Mouse (Mus musculus) kidney, adult 11 months (tissue): Measurements from ENCODE around the gene Bdh1.
"Not testable (repeated sequence)": the region's sequence is repeated elsewhere in the genome, so short reads cannot be mapped to it uniquely, and the experiment has no call there.

Experiments used
- DNase-seq: peaks from one replicate; pipeline ENCODE4 v3.0.0; 2022

Bdh1 gene

DNA sequence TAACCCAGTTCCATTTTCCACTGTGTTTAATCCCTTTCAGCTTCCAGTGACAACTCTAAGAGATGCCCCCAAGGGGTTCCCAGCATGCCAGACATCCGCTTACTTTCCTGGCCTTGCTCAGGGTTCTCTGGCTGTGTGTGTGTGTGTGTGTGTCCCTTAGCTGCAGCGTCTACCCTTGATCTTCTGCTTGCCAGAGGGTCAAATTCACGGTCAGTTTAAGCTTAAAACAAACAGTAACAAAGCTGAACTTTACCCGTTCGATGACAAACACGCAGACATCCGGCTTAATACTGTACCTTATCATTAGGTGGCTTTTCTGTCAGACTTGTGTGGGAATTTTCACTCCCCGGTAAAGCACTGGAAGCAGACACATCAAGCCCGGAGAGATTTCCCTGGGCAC lies at the start of gene Bdh1:
Gene Bdh1 (plus strand): TSS at position 281 of the 400 bp plus-strand sequence.
- DNase-seq: peak; percentile 37

DNA sequence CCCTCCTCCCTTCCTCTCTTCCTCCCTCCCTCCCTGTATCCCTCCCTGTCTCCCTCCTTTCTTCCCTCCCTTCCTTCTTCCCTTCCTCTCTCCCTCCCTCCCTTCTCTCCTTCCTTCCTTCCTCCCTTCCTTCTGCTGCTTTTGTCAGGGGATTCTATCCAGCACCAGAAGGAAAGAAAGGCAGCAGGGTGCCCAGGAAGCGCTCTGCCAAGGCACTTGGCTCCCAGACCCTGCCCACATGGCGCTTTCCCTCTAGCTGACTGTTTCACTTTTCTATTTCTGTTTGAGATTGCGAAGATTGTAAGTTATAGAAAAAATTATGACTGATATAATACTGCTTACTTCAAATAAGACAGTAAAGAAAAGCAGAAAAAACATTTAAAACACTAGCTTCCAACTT lies 49.8 kb upstream of the Bdh1 start:
- DNase-seq: not testable (repeated sequence)

DNA sequence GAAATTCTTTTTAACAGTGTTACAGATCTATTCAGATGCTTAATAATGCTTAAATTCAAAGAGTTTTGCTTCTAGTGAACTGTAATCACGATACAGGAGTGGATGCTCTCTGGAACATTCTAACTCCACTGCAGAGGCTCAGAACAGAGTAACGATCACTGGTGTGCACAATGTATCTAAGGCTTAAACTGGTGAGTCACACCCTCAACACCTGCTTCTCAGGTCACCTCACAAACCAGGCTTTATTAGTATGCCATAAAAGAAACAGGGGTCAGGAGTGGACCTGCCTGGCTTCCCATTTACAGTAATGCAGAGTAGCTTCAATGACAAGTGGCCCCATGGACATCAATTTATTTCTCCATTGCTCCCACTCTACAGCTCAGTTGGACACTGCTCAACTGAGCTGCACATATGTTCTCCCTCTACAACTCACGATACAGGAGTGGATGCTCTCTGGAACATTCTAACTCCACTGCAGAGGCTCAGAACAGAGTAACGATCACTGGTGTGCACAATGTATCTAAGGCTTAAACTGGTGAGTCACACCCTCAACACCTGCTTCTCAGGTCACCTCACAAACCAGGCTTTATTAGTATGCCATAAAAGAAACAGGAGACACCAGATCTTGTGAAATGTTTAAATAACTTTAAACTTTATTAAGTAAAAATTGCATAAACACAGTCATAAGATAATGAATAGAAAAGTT lies 46.0 kb upstream of the Bdh1 start:
- not testable (repeated sequence) for DNase-seq

DNA sequence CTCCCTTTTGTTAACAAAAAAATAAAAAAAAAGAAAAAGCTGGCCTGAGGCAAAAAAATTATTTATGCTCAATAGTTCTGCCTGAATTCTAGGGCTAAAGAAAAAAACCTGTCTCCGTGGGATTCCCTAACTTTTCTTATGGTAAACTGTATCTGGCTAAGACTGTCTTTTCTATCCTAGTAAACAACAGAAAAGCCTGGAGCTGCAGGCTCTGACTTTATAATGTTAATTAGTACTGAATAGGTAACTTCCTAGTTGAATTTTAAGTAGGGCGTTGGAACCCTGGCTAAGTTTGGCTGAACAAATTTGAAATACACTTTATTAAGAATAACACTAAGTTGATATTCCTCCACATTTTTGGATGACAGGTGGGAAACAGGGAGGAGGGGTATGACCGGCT lies 33.8 kb upstream of the Bdh1 start:
- not testable (repeated sequence) for DNase-seq

DNA sequence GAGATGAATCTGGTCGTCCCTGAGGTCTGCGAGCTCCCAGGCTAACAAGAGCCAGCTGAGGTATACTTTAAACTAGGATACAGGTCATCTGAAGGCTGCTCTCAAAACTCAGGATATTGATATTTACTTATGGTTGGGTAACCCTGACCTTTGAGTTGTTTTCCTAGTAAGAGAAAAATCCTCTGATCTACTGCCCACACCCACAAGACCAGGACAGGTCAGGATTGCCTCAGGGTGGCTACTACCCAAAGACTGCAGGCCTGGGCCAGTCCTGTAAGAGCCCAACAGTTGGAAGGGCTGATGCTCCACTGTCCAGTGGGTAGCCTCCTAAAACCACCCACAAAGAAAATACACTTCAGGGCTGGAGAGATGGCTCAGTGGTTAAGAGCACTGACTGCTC lies 22.8 kb upstream of the Bdh1 start:
- DNase-seq: no peak

DNA sequence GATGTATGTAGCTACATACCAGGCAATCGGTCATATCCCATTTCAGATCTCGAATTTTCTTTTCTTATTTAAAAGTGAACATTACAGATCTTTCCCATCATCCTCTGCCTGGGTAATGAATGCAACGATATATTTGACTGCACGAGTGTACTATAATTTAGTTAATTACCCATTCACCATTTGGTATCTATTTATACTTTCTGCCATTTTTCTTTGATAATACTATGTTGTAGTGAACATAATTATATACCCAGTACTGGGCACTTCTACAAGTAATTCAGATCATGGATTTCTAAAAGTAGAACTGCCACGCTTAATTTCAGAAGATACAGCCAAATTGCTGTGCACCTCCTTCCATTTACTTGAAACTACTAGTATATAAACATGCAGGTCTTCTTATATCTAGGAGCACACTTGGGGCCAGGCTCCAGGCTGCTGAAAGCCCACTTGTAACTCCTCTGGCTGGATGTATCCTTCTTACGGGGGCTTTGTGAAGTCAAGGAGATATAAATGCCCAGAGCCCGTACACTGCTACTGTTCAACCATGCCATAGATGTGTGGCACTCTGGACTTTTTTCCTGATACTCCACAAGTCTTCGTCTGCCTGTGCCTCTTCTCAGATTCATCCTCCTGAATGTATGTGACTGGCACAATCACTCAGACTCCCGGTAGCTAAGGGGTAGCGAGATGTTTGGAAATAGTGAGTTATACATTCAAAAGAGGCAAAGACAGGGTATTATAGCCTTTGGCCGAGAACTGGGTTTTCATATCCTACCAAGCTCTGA lies 21.0 kb upstream of the Bdh1 start:
- DNase-seq: no peak

DNA sequence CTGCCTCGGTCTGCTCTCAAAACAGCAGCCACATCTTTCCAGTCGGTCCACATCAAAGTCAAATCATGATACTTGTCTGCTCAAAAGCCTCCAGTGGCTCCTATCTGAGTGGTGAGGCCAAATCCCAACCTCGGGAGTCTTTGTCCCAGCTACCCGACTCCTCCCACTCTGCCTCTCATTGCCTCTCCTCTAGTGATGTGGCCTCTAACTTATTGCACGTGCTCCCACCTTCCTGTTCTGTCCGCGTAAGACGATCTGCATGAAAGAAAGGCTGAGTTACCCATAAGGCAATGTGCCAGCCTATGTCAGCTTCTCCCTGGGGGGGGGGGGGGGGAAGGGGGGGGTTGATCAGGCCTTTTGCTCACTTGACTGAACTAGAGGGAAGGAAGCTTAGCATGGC lies 20.0 kb upstream of the Bdh1 start:
- DNase-seq: peak; percentile 1

DNA sequence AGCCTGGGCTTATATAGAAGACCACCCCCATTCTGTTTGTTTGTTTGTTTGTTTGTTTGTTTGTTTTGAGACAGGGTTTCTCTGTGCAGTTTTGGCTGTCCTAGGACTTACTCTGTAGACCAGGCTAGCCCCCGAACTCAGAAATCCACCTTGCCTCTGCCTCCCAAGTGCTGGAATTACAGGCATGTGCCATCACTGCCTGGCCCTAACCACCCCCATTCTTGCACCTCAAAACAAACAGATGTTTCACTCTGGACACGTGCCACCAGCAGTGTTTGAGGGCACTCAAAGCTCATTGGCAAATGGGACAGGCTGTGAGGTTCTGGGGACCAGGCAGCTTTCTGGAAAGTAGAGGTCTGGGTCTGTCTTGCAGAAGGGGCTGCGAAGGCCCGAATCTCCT lies 18.1 kb upstream of the Bdh1 start:
- peak; percentile 1 for DNase-seq

DNA sequence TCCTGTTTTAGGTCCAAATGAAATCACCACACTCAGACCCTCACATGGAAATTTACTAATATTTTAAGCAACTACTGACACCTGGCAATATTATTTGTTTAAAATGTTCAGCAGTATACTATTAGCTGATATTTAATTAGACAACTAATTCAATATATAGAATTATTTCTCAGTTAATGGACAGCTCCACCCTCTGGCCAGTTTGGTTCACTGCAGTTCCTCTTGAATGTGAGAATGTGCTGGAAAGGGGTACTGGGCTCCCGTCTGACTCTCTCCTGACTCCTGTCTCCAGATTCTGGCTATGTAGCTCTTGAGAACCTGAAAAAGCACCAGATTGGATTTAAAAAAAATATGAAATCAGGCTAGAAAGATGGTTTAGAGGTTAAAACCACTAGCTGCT lies 17.0 kb upstream of the Bdh1 start:
- peak; percentile 1 for DNase-seq

DNA sequence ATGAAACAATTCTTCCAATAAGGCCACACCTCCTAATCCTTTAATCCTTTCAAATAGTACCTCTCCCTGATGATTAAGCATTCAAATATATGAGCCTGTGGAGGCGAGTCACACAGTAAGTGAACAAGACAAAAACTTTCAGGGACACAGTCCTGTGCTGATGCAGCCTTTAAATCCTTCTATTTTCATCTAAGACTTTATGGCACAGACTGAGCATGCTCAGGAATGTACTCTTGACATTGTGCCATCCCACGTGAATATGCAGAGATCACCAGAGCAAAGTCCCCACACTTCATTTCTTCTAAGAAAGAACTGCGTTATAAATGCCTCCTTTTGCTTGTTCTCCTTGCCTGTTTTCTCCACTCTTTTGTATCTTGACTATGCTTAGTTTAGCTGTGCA lies 14.2 kb upstream of the Bdh1 start:
- DNase-seq: peak; percentile 37

DNA sequence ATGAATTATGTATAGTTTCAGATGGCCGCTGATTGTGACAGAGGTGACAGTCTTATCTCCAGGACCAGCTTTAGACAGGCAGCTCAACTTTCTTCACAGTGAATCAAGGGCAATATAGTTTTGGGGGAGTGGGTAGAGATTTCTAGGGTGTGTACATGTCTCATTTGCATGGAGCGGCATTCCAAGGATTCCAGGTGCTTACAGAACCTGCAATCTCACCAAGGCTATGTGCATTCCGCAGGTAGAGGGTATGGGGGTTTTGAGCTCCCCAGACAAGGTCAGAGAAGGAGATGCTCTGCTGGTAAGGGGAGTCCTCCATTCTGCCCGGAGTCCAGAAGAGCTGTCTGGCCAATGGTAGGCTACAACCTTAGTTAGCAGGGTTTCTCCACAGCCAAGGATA lies 11.1 kb upstream of the Bdh1 start:
- peak; percentile 43 for DNase-seq

DNA sequence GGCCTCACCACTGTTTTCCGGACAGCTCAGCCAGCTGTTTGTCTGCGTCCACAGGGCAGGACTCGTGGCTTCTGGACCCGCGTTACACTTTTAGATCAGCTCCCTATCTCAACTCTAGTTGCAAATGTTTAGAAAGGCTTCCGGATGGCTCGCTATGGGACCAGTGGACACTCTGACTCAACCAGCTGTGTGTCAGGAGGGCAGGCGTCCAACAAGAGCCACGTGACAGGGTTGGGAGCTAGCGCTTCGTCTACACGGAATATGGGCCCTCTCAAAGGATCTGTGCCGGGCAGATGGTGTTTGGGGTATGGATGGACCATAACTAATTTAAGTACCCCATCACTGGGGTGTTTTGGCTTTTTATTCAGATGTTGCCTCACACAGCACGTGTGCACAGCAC lies 9.8 kb upstream of the Bdh1 start:
- peak; percentile 32 for DNase-seq

DNA sequence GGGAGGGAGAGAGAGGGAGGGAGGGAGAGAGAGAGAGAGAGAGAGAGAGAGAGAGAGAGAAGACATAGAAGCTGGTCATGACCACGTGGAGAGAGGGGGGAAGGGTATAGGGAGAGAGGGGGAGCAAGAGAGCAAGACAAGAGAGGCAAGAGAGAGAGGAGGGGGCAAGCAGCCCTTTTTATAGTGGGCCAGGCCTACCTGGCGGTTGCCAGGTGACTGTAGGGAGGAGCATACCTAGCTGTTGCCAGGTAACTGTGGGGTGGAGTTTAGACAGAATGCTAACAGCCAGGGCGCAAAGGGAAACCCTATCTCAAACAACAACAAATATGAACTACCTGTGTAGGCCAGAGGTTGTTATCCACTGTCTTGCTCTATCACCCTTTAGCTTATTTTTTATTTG lies 8.3 kb upstream of the Bdh1 start:
- DNase-seq: peak; percentile 1

DNA sequence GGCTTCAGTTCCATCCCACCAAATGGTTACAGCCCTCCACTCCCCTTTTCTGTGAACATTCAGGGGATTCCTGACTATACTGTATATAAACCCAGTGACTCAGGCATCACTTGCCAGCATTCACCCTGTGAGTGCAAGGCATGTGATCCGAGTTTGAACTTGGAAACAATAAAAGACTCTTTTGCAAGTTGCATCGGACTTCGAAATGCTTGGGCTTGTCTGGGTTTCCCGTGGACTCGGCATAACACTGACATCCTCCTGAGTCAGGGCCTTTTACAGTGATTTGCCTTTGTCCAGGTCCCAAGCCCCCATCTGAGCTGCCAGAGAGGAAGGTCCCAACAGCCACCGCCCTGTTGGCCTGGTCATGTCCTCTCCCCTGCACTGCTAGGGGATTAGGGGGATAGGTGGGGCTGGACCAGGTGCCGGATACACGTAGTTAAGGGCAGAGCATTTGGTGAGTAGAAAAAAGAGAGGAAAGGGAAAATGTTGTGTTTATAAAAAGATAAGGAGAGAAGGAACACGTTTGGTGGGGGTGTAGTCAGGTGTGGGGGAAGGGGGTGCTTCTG lies 6.1 kb upstream of the Bdh1 start:
- no peak for DNase-seq

DNA sequence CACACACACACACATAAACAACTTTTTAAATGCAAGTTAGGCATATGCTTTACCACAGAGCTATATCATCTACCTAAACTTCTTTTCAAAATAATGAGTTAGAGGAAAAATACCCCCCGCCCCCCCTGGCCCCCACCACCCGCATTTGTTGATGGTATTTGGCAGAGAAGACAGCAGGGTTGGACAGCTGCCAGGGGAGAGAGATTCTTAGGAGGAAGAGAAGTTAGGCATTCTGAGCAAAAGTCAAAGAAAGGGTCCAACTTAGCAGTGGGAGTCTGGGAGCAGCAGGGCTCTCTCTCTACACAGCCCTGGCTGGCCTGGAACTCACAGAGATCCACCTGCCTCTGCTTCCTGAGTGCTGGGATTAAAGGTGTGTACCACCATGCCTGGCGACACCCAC lies 3.4 kb upstream of the Bdh1 start:
- DNase-seq: no peak

DNA sequence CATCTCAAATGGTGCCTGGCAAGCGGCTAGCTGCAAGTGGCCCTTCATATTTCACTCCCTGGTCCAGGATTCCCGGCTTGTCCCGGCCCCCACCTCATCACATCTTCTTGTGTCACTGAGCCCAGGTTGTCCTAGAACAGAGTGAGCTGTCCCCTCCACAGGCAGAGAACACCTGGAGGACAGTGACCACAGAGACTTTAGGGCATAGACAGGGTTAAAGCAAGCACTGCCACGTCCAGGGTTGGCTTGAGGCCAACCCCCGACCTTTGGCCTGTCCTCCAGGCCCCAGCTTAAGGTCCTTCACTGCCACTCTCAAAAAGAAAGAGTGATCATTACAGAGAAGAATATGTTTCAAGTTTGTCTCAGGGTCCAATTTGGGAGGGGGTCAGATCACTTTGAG lies 2.6 kb upstream of the Bdh1 start:
- DNase-seq: no peak

DNA sequence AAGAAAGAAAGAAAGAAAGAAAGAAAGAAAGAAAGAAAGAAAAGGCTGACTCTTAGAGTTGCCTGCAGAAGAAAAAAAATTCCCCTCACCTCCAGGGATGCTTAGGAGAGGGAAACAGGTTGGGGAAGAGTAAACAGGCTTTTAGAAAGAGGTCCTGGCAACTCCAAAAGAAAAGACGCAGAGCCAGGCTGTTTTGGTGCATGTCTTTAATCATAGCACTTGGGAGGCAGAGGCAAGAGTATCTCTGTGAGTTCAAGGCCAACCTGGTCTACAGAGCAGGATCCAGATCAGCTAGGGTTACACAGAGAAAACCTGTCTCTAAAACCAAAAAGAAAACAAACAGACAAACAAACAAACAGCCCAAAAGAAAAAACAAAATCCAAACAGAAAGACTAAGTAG lies 642 bp downstream of the Bdh1 start:
- no peak for DNase-seq

DNA sequence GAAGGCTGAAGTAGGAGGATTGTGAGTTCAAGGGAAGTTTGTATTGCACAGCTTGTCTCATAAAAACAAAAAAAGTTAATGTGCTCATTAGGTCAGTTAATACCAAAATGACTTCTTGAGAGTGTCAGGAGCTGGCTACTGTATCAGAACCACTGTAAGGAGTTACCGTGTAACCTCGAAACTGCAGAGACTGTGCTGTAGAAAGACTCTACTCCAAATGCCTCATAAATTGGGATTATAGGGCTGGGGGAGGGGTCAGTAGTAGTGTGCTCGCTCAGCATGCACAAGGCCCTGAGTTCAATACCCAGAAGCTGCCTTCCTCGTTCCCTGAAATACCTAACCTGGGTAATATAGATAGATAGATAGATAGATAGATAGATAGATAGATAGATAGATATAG lies 1.3 kb downstream of the Bdh1 start:
- no peak for DNase-seq

DNA sequence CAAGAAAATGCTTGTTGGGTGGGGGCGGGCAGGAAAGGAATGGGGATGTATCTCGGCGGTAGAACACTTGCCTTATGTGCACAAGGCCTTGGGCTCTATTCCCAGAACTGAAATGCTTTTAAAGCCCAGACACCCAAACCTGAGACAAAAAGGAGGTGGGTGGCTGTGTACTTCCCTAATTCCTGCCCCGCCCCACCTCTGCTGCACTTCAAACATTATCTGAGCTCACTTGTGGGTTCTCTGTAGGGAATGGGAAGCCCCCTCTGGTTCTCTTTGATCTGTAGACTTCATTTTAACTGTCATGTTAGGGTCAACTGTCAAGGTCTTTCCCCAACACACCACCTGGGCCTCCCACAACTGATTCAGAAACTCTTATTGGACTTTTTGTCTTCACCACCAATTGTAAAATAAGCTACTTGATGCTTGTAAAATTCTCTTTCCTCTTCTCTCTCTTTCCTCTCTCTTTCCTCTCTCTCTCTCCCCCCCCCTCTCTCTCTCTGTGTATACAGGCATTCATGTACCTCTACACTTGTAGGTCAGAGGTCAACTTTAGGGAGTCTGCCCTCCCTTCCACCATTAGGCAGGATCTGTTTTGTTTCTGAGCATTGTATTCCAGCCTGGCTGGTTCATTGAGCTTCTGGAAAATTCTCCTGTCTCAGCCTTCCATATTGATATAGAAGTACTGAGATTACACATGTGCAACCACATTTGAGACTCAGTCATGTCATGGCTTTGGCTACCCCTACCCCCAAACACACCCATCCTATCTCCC lies 2.5 kb downstream of the Bdh1 start:
- no peak for DNase-seq

DNA sequence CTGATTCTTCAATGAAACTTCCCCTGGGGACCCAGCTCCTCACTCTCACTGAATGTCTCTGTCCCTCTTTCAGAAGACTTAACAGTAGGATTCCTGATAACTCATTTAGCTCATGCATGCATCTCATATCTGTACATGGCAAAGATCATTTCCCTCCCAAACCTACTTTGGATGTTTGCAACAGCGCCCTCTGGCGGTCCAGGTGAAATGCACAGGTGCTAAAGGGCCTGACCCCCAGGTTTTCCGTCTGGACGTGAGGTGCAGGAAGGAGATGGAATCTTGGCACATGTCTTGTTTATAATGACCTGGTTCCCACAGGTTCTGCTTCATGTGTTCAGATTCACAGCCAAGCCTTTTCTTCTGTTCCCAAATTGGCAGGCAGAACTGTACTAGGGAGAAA lies 3.4 kb downstream of the Bdh1 start:
- DNase-seq: peak; percentile 76

DNA sequence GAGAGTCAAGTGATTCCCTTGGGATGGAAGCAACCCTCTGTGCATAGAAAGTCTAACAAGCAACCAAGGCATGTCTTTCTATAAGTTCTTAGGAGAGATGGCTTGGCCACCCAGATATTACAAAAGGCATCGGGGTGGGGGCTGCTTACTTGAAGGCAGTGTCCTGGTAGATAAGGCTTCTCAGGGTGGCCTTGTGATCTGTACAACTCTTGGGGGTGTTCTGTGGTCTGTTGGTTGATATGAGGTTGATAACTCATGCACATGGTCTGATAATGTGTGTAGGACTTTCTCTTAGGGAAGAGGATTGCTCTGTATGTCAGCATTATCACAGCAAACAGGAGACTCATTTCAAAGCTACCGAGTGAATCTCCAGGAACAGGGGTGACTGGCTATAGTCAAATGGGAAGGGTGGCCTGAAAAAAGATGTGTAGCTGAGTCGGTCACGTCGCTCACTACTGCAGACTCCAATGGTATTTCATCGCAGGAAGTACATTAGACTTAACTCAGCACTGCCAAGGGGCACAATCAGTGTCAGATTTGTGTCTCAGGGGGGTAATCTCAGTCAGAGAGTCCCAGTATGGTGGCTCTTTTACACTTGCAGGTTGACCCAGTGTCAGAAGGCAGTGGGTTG lies 4.5 kb downstream of the Bdh1 start:
- no peak for DNase-seq

DNA sequence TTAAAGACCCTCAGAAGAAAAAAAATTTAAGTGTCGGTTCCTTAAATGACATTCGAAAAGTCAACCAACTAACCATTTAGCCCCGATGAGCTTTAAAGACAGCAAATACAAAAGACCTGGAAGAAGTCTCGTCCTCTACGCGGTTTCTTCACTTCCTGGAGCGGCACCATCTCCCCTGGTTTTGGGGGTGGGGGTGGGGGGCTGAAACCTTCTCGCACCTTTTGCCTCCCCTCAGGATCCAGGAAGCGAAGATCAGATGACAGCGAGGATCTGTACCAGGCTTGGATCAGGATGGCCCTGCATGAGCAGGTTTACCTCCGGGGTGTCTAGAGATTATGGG lies 6.2 kb downstream of the Bdh1 start:
- DNase-seq: no peak
